26 mouse cellular contexts compared by ENCODE assay signal in genomic region chr6:107422091-107422490, GRCm38 (mm10).
DNase-seq lines count a peak whose midpoint lies in the region; ATAC-seq and TF ChIP-seq lines count a peak whose summit lies in the region.
"Had no signal": no experiment of that assay in that cellular context is flagged by ENCODE, and none has a peak within 500 bp of the region (broad histone marks: within the 10 kb centered on the region; RNA-seq: fewer than 3 reads in every experiment).

No protein-coding gene starts in this region.

- H3K4me1 ChIP-seq in cerebellum, adult 2 months (ENCODE audit: control insufficient read depth, insufficient read depth, low read length) = no peaks in the 10 kb centered on the region; the same call in 1 of the 2 replicates
- H3K4me1 ChIP-seq in neural tube, embryonic 15.5 days = no peaks in the 10 kb centered on the region
- H3K4me1 ChIP-seq: embryonic facial prominence, embryonic 13.5 days; forebrain, embryonic 15.5 days; heart, embryonic 12.5 days; hindbrain, embryonic 13.5 days; stomach, embryonic 15.5 days had no signal

- H3K9me3 ChIP-seq in neural tube, embryonic 15.5 days (replicated peaks) = no peaks in the 10 kb centered on the region
- H3K9me3 ChIP-seq: embryonic facial prominence, embryonic 13.5 days; forebrain, embryonic 10.5 days; forebrain, embryonic 15.5 days; heart, embryonic 12.5 days; hindbrain, embryonic 13.5 days; stomach, embryonic 15.5 days had no signal

- WGBS in cerebellum, adult 2 months = 13% methylated on average over 3 of the region's 3 CpGs
- 42% methylated on average over 3 of the region's 3 CpGs for WGBS in neural tube, embryonic 15.5 days

- ATAC-seq in cerebellum, adult (ENCODE audit: insufficient number of reproducible peaks, low FRiP score, low TSS enrichment) = peak; percentile 71; the same call in 1 of the 2 replicates
- ATAC-seq in neural tube, embryonic 15.5 days (ENCODE audit: low FRiP score) = no peak
- ATAC-seq: activated CD4-positive, CD25-positive, alpha-beta regulatory T cell, adult 4 months; forebrain, embryonic 15.5 days; inflammation-experienced regulatory T-cells, adult 6 months had no signal

- H3K27ac ChIP-seq in cerebellum, adult 2 months (ENCODE audit: insufficient read depth, low read length) = no peak overlapping the region
- H3K27ac ChIP-seq in neural tube, embryonic 15.5 days (replicated peaks) = no peak overlapping the region
- H3K27ac ChIP-seq: embryonic facial prominence, embryonic 13.5 days; forebrain, embryonic 10.5 days; forebrain, embryonic 15.5 days; heart, adult 2 months; hindbrain, embryonic 13.5 days; liver, embryonic 14.5 days; macrophage; stomach, embryonic 15.5 days had no signal

- no peak overlapping the region for H3K4me3 ChIP-seq in cerebellum, adult 2 months (replicated peaks; ENCODE audit: insufficient read depth, low read depth, low read length)
- no peak overlapping the region for H3K4me3 ChIP-seq in neural tube, embryonic 15.5 days (replicated peaks)
- H3K4me3 ChIP-seq: embryonic facial prominence, embryonic 13.5 days; forebrain, embryonic 10.5 days; forebrain, embryonic 15.5 days; heart, adult 2 months; heart, embryonic 12.5 days; hindbrain, embryonic 13.5 days; stomach, embryonic 15.5 days had no signal

- no peak for DNase-seq in cerebellum, postnatal 14 days
- DNase-seq in layer of hippocampus, adult 11-12 months (ENCODE audit: low spot score) = peak; percentile 9
- no peak for DNase-seq in layer of hippocampus, postnatal 10 days (ENCODE audit: low spot score in 2 of 2)
- peak; percentile 14 to 60 for DNase-seq in cerebellum, adult 2 months
- peak; percentile 15 to 22 for DNase-seq in cerebellum, postnatal 25 days
- DNase-seq: adrenal gland, adult 2 months; heart, adult 2 months; heart, postnatal 4 days; kidney, adult 11 months; kidney, postnatal 14 days; liver; lung, adult 2 months; lung, postnatal 10 days; midbrain, embryonic 14.5 days had no signal

- TF ChIP-seq POLR2A in cerebellum, adult 2 months (IDR thresholded peaks at IDR 0.05; ENCODE audit: borderline replicate concordance, insufficient read depth, low read length) = no peak

- H3K27me3 ChIP-seq in cerebellum, adult 2 months (ENCODE audit: control insufficient read depth, insufficient read depth, low read length) = no peaks in the 10 kb centered on the region
- H3K27me3 ChIP-seq in neural tube, embryonic 15.5 days (replicated peaks) = no peaks in the 10 kb centered on the region
- H3K27me3 ChIP-seq: embryonic facial prominence, embryonic 13.5 days; forebrain, embryonic 15.5 days; heart, embryonic 12.5 days; hindbrain, embryonic 13.5 days; stomach, embryonic 15.5 days had no signal

- H3K36me3 ChIP-seq in neural tube, embryonic 15.5 days = no peaks in the 10 kb centered on the region
- H3K36me3 ChIP-seq: embryonic facial prominence, embryonic 13.5 days; forebrain, embryonic 10.5 days; forebrain, embryonic 15.5 days; heart, embryonic 12.5 days; hindbrain, embryonic 13.5 days; stomach, embryonic 15.5 days had no signal

- TF ChIP-seq CTCF in cerebellum, adult 2 months (IDR thresholded peaks at IDR 0.05; ENCODE audit: borderline replicate concordance, insufficient read depth, low read depth, low read length) = no peak

- no peak overlapping the region for H3K4me2 ChIP-seq in neural tube, embryonic 15.5 days
- H3K4me2 ChIP-seq: embryonic facial prominence, embryonic 13.5 days; forebrain, embryonic 15.5 days; heart, embryonic 12.5 days; hindbrain, embryonic 13.5 days; stomach, embryonic 15.5 days had no signal

- H3K9ac ChIP-seq in neural tube, embryonic 15.5 days (replicated peaks) = no peak overlapping the region
- H3K9ac ChIP-seq: embryonic facial prominence, embryonic 13.5 days; forebrain, embryonic 15.5 days; heart, embryonic 12.5 days; hindbrain, embryonic 13.5 days; liver, embryonic 14.5 days; stomach, embryonic 15.5 days had no signal

Comparison
In these comparisons a context has a peak if more than half of its experiments do, and no peak if none do; other contexts are left out.
1. DNase-seq: peak in layer of hippocampus, adult 11-12 months (single experiment), cerebellum, adult 2 months (2 of 2) and cerebellum, postnatal 25 days (2 of 2); none in cerebellum, postnatal 14 days (0 of 2) and layer of hippocampus, postnatal 10 days (0 of 2).